Mouse (Mus musculus): ENCODE data around the gene Ggta1.
A peak's percentile ranks its signal among the peaks of the same experiment; 100 is the strongest.

Ggta1 gene

DNA sequence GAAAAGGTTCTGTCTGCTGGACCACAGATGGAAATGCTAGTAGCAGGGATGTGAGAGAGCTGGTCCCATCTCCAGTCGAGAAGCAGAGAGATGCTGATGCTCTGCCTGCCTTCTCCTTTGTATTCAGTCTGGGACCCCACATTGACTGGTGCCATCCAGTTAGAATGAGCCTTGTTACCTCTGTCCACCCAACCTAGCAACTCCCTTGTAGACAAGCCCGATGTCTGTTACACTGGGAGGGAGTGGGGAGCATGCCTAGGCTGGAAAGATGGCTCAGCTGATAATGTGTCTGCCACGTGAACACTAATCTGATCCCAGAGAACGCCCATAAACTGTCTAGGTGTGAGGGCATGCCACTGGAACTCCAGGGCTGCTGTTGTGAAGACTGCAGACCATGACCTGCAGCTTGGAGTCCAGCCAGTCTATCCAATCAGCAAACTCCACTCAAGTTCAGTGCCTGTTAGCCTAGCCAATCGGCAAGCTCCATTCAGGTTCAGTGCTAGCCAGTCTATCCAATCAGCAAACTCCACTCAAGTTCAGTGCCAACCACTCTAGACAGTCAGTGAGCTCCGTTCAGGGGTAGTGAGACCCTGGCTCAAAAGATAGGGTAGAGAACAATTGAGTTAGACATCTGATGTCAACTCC lies 64.7 kb downstream of the Ggta1 start:
- DNase-seq, result no peak

DNA sequence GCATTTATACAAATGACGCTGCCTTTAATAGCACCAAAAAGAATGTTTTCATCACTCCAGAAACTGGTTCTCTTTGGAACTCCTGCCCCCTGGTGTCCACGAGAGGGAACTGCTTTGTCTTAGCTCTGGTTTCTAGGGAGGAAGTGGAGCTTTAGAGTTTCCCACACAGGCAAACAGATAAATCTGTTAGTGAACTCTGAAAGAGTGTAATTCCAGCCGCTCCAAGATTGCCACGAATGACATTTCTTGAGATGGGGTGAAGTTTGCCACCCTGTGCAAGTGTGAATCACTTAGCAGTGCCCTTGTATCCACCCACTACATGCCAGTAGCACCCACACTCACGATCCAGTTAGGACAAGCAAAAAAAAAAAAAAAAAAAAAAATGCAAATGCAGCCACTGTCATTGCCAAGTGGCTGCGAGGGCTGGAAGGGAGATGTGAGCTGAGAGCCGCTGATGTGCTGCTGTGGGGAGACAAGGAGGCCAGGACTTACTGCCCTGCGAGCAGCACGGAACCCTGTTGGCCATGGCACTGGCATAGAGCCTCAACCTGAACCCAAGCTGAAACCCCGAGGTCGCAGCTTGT lies 65.3 kb downstream of the Ggta1 start:
- DNase-seq, result peak; percentile 21 to 45

DNA sequence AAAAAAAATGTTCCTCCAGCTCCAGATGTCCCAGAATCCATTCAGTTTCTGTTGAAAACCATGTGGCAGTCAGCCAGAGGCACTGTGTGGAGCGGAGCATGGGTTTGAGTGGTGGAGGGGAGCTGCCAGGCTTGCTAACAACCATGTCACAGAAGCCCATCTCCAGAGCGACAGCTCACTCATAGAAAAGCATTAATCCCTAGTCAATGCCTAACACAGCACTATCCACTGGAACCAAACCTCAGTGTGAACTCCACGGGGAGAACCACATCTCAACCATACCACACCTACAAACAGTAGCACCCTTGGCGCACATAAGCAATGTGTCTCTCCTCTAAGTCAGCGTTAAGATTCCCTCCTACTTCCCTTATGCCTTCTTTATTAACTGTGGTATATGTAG lies 65.9 kb downstream of the Ggta1 start, which contains the start of gene 4930402F06Rik:
TSS of gene 4930402F06Rik (minus strand) at position 80 of the 400 bp plus-strand sequence.
- DNase-seq, result no peak

DNA sequence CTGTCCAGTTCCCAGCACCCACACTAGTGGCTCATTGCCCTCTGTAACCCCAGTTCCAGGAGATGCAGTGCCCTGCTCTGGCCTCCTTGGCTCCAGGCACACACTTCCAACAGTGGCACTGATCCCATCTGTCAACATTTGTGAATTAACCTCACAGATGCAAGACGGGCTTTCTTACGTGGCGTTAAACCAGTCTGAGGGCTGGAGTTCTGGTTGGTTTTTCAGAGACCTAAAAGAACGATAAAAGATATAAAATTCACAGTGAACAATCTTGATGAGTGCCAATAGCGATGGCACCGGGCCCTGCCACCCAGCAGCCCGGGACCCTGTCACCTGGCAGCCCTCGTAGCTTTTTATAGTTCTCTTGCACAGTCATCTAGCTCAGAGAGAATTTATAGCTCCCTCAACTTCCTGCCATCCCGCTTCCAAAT lies 77.6 kb downstream of the Ggta1 start:
- no peak for DNase-seq

DNA sequence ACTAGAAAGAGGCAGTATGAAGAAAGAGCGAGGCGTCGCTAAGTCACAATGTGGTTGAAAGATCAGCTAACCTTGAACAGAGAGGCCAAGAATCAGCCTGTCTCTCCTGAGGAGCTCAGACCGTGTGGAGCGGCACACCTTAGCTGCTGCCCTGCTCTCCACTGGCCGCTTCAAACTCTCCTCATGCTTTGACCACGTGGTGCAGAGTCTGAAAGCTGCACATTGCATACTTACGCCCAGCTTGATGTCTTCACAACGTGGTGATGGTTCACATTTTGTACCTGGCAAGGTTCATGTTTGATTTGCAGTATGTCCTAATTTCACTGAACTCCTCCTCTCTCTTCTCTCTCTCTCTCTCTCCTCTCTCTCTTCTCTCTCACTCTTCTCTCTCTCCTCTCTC lies 83.7 kb downstream of the Ggta1 start:
- DNase-seq, result no peak

DNA sequence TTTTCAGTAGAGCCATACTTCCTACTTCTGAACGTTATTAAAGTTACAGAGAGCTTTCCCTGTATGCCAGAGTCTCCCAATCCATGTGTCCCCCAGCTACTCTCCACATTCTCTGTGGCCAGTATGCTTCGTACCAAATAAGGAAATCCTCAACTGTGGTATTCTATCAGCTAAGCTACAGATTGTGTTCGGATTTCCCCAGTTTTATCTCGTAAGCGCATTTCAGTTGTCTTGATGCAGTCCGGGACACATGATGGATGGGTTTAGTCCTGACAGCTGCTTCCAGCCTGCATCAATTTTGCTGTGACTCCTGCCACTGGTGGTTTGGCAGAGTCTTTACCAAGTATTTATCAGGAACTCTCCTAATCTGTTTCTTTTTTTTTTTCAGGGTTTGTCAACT lies 85.4 kb downstream of the Ggta1 start:
- DNase-seq, result no peak

DNA sequence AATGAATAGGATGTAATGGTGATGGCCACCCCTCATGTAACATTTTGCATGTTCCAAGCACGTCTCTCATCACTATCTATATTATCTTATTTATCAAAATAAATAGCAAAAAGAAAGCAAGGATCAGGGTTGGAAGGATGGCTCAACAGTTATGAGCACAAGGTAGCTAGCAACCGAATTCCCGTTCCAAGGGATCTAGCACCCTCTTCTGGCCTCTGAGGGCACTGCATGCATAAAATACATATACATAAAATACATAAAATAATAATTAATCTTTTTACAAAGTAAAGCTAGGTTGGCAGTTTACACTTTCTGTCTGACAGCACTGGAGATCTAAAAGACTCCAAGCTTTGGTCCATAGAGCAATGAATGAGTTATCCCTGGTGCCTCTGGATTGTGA lies 90.0 kb downstream of the Ggta1 start:
- no peak for DNase-seq

DNA sequence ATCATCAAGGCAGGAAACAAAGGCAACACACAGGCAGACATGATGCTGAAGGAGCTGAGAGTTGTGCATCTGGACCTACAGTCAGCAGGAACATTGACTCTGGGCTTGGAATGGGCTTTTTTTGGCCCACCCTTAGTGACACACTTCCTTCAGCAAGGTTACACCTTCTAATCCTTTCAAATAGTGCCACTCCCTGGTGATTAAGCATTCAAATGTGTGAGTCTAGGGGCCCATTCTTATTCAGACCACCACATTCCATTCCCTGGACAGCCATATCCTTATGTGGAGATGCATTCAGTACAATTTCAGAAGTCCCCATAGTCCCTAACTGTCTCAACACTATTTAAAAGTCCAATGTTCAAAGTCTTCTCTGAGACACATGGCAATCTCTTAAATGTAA lies 92.3 kb downstream of the Ggta1 start:
- no peak for DNase-seq

DNA sequence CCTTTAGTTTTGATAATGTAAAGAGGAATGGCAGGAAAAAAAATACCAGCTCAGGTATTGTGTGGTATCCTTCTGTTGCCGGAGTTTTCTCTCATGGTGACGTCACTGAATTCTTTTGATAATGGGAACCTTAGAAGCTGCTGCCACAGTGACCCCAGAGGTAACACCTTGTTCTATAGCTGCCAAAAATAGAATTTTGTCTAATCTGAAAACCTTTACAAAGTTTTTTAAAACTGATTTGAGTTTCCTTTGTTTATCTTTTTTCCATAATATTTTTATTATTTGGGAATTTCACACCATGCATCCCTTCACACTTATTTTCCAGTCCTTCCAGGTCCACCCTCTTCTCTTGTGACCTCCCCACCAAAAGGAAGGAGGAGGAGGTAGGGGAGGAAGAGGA lies 95.4 kb downstream of the Ggta1 start, which contains the start of gene 4930568D16Rik:
TSS of gene 4930568D16Rik (minus strand) at position 101 of the 400 bp plus-strand sequence.
- DNase-seq, result no peak

Data from thymus, adult 18-20 months (tissue).